Mouse (Mus musculus) lung, embryonic 16.5 days (tissue): Measurements from ENCODE around the gene Mpp6. TPM values are rescaled to one million over a fixed set of nuclear protein-coding genes. Genes with fewer than 3 reads are reported as not detected.

ENCODE experiments used
- ATAC-seq: fragments of 200-750 bp; cut with Nextera tagmentation; 2 replicates; pipeline ENCODE4 v1.8.0; 2017; ENCODE audit warnings: low read depth, mild to moderate bottlenecking, moderate library complexity
- H3K27ac ChIP-seq: fragments of 300-500 bp; sonication (generic); 2 replicates; pipeline ENCODE4 v1.5.1; 2014; ENCODE audit warnings: mild to moderate bottlenecking, control low read depth, low read length
- H3K27me3 ChIP-seq: fragments of 300-500 bp; sonication (generic); 2 replicates; pipeline ENCODE4 v1.6.1; 2014; ENCODE audit warnings: low read depth, low read length, mixed read lengths; ENCODE audit not compliant: control insufficient read depth, insufficient read depth
- H3K36me3 ChIP-seq: fragments of 300-500 bp; sonication (generic); 2 replicates; pipeline ENCODE4 v1.6.1; 2014; ENCODE audit warnings: low read length; ENCODE audit not compliant: control insufficient read depth, insufficient read depth
- H3K4me1 ChIP-seq: fragments of 300-500 bp; sonication (generic); replicated peaks from 2 replicates; pipeline ENCODE4 v1.6.1; 2014; ENCODE audit warnings: low read length, mixed read lengths; ENCODE audit not compliant: control insufficient read depth, insufficient read depth
- H3K4me2 ChIP-seq: fragments of 300-500 bp; sonication (generic); 2 replicates; pipeline ENCODE4 v1.6.1; 2014; ENCODE audit warnings: low read depth, low read length, control low read depth
- H3K4me3 ChIP-seq: fragments of 300-500 bp; sonication (generic); 2 replicates; pipeline ENCODE4 v1.5.1; 2014; ENCODE audit warnings: mild to moderate bottlenecking, low read length, control low read depth
- H3K9ac ChIP-seq: fragments of 300-500 bp; sonication (generic); 2 replicates; pipeline ENCODE4 v1.6.1; 2014; ENCODE audit warnings: low read length, control low read depth
- H3K9me3 ChIP-seq: fragments of 300-500 bp; sonication (generic); 2 replicates; pipeline ENCODE4 v1.6.1; 2016; ENCODE audit warnings: low read length; ENCODE audit not compliant: control insufficient read depth
- WGBS: fragments of 180-500 bp; shearing (Covaris S2); extraction: QIAGEN DNeasy Blood & Tissue Kit; methylation state at CpG from one replicate; pipeline ENCODE4 v1.1.7; 2014; 5-methylcytosine and 5-hydroxymethylcytosine counted together
- polyA plus RNA-seq: library from polyadenylated mRNA; unstranded; fragments of >200 nt; fragmentation: Nextera tagmentation; extraction: Ambion mirVana; gene quantifications from 2 replicates; pipeline ENCODE4 v1.2.1, GENCODE M21; 2015

The Mpp6 gene
- polyA plus RNA-seq, 1 experiment from 2014 or later: 52.7 TPM

GRCm38 (mm10) chr6:50214711-50215372 lies 104.8 kb downstream of the Mpp6 start:
- Histone ChIP-seq H3K9me3 (no peaks in the 10 kb centered on the region), H3K4me2 (no peak overlapping the region), H3K4me1 (no peaks in the 10 kb centered on the region), H3K9ac (no peak overlapping the region), H3K27ac (no peak overlapping the region), H3K4me3 (no peak overlapping the region), H3K27me3 (no peaks in the 10 kb centered on the region), H3K36me3 (no peaks in the 10 kb centered on the region)
- no peak for ATAC-seq
- whole genome bisulfite sequencing: 27% methylated on average over 2 of the region's 2 CpGs

- Histone ChIP-seq H3K36me3 (no peaks in the 10 kb centered on the region), H3K9ac (no peak overlapping the region)
- WGBS: 65% methylated on average over 2 of the region's 2 CpGs
These were observed 105.3 kb downstream of the Mpp6 start for GRCm38 (mm10) chr6:50215373-50215745.

DNA sequence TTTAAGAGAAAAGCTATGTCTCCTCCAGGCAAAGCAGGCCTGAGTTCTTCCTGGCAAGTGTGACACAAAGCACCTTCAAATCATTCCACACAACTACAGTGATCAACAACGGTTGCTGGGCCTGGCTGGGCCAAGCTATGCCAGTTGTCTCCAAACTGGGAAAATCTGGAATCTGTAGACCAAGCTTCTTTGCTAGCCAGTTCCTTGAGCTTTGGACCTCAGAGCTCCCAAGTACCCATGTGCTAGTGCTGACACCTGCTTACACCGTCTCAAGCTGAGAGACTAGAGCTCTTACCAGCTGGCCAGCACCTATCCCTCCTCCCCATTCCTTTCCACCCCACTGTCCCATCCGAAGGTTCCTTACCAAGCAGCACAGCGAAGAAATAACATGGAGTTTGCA lies 105.9 kb downstream of the Mpp6 start:
- no peak overlapping the region for H3K27ac ChIP-seq
- H3K4me2 ChIP-seq: no peak overlapping the region
- H3K27me3 ChIP-seq: no peaks in the 10 kb centered on the region
- no peaks in the 10 kb centered on the region for H3K9me3 ChIP-seq
- 86% methylated on average over 4 of the region's 4 CpGs for WGBS
- no peak overlapping the region for H3K4me3 ChIP-seq
- H3K36me3 ChIP-seq: no peaks in the 10 kb centered on the region
- H3K9ac ChIP-seq: no peak overlapping the region
- H3K4me1 ChIP-seq: no peaks in the 10 kb centered on the region
- ATAC-seq: no peak

More at GRCm38 (mm10) chr6:50215373-50215745, 105.3 kb downstream of the Mpp6 start:
- H3K4me3 ChIP-seq: no peak overlapping the region
- no peaks in the 10 kb centered on the region for H3K9me3 ChIP-seq
- no peaks in the 10 kb centered on the region for H3K27me3 ChIP-seq
- H3K4me2 ChIP-seq: no peak overlapping the region
- no peaks in the 10 kb centered on the region for H3K4me1 ChIP-seq
- no peak for ATAC-seq
- no peak overlapping the region for H3K27ac ChIP-seq

GRCm38 (mm10) chr6:50218628-50219027 lies 108.6 kb downstream of the Mpp6 start:
- WGBS: 50% methylated on average over 3 of the region's 3 CpGs
- ATAC-seq: no peak
- H3K4me3 ChIP-seq: no peak overlapping the region
- H3K9me3 ChIP-seq: no peaks in the 10 kb centered on the region
- no peaks in the 10 kb centered on the region for H3K27me3 ChIP-seq
- H3K9ac ChIP-seq: no peak overlapping the region
- H3K4me1 ChIP-seq: no peaks in the 10 kb centered on the region
- no peak overlapping the region for H3K27ac ChIP-seq
- no peaks in the 10 kb centered on the region for H3K36me3 ChIP-seq
- no peak overlapping the region for H3K4me2 ChIP-seq

DNA sequence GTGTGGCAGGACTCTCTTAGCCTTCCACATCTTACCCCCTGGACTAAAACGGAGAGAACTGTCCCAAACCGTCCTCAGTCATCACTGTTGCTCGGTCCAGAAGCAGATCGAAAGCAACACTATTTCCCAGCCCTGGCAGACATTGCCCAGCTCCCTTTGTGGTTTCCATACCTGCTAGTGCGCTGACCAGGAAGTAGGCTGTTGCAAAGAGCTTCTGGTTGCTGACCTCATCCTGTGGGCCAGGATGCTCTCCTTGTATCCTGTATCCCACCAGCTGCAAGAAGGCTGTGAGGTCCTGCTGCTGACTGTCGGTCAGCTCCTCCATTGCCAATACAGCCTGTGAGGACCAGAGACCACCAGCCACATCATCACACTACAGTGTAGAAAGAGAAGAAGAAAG lies 109.0 kb downstream of the Mpp6 start:
- WGBS: 84% methylated on average over 6 of the region's 6 CpGs
- no peaks in the 10 kb centered on the region for H3K36me3 ChIP-seq
- no peak overlapping the region for H3K4me3 ChIP-seq
- no peaks in the 10 kb centered on the region for H3K9me3 ChIP-seq
- no peaks in the 10 kb centered on the region for H3K27me3 ChIP-seq
- H3K9ac ChIP-seq: no peak overlapping the region
- no peak for ATAC-seq
- H3K27ac ChIP-seq: no peak overlapping the region
- no peak overlapping the region for H3K4me2 ChIP-seq
- H3K4me1 ChIP-seq: no peaks in the 10 kb centered on the region

- no peaks in the 10 kb centered on the region for H3K36me3 ChIP-seq
- no peak overlapping the region for H3K27ac ChIP-seq
- WGBS: 45% methylated on average over 6 of the region's 6 CpGs
- H3K9ac ChIP-seq: no peak overlapping the region
- no peak overlapping the region for H3K4me3 ChIP-seq
- H3K27me3 ChIP-seq: no peaks in the 10 kb centered on the region
- no peak for ATAC-seq
- H3K4me1 ChIP-seq: no peaks in the 10 kb centered on the region
- no peaks in the 10 kb centered on the region for H3K9me3 ChIP-seq
- no peak overlapping the region for H3K4me2 ChIP-seq
These were observed 110.8 kb downstream of the Mpp6 start for GRCm38 (mm10) chr6:50220863-50221262.

- no peak overlapping the region for H3K4me2 ChIP-seq
- H3K4me3 ChIP-seq: no peak overlapping the region
- ATAC-seq: no peak
- H3K9ac ChIP-seq: no peak overlapping the region
- no peaks in the 10 kb centered on the region for H3K4me1 ChIP-seq
- no peaks in the 10 kb centered on the region for H3K27me3 ChIP-seq
- H3K27ac ChIP-seq: no peak overlapping the region
- WGBS: 69% methylated on average over 5 of the region's 5 CpGs
- no peaks in the 10 kb centered on the region for H3K9me3 ChIP-seq
- H3K36me3 ChIP-seq: no peaks in the 10 kb centered on the region
These were observed 112.3 kb downstream of the Mpp6 start for GRCm38 (mm10) chr6:50222351-50222750.

DNA sequence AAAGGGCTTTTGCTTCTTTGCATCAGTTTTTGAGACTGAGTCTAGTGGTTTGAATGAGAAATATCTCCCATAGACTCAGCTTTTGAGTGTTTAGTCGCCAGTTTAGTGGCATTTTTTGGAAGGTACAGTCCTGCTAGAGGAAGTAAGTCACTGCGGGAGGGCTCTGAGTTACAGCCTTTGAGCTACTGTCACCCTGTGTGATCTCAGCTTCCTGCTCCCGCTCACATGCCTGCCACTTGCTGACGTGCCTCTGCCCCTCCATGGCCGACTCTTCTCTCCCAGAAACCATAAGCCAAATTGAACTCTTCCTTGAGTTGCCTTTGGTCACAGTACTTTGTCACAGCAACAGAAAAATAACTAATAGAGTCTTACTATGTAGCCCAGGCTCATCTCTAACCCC lies 112.9 kb downstream of the Mpp6 start:
- Histone ChIP-seq H3K27ac (no peak overlapping the region), H3K27me3 (no peaks in the 10 kb centered on the region), H3K9me3 (no peaks in the 10 kb centered on the region), H3K9ac (no peak overlapping the region), H3K4me3 (no peak overlapping the region), H3K36me3 (no peaks in the 10 kb centered on the region), H3K4me1 (no peaks in the 10 kb centered on the region), H3K4me2 (no peak overlapping the region)
- no peak for ATAC-seq
- 70% methylated on average over 5 of the region's 5 CpGs for WGBS

DNA sequence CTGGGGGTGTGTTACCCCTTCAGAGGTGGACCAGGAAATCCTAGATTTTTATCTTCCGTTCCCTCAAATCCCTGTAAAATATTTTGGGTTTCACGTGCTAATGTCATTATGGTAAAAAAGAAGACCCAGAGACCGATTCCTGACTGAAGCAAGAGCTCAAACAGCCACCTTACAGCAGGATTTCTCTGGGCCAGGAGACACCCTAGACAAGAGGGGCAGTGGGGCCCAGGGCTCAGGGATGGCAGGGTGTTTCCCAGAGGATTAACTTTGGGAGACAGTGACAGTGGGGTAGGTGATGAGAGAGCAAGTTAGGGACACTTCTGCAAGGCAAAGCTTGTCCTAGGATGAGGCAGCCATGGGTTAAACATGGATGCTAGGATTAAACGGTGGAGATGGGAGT lies 113.6 kb downstream of the Mpp6 start:
- Histone ChIP-seq H3K36me3 (no peaks in the 10 kb centered on the region), H3K4me1 (no peaks in the 10 kb centered on the region), H3K9ac (no peak overlapping the region), H3K9me3 (no peaks in the 10 kb centered on the region), H3K4me2 (no peak overlapping the region), H3K27me3 (no peaks in the 10 kb centered on the region), H3K4me3 (no peak overlapping the region), H3K27ac (no peak overlapping the region)
- WGBS: 84% methylated on average over 4 of the region's 4 CpGs
- ATAC-seq: no peak

- Histone ChIP-seq H3K27me3 (no peaks in the 10 kb centered on the region), H3K4me1 (no peaks in the 10 kb centered on the region), H3K27ac (no peak overlapping the region), H3K4me3 (no peak overlapping the region), H3K4me2 (no peak overlapping the region), H3K9ac (no peak overlapping the region), H3K36me3 (no peaks in the 10 kb centered on the region), H3K9me3 (no peaks in the 10 kb centered on the region)
- ATAC-seq: no peak
- 85% methylated on average over 5 of the region's 5 CpGs for WGBS
These were observed 115.2 kb downstream of the Mpp6 start for GRCm38 (mm10) chr6:50225232-50225631.
